Mouse (Mus musculus) layer of hippocampus, postnatal 14 days (tissue): ENCODE results near the gene Cadm4. TPM values are rescaled to one million over a fixed set of nuclear protein-coding genes. Genes with fewer than 3 reads are reported as not detected.

Experiments
- total RNA-seq, 2 experiments: library from RNA; stranded (reverse); gene quantifications; 2 replicates each; pipeline ENCODE4 v1.2.3; 2021

Cadm4 gene
- total RNA-seq, 2 experiments from 2014 or later = 220 to 227 TPM

Other genes with a start within 250 kb of the Cadm4 start
- 1 to 10 TPM; 6.3 to 7.4 TPM for gene Zfp109, start 244.5 kb upstream of the Cadm4 start, total RNA-seq
- gene Zfp108, start 227.2 kb upstream of the Cadm4 start, total RNA-seq = 1 to 10 TPM; 6.5 to 6.9 TPM
- gene Zfp93, start 211.6 kb upstream of the Cadm4 start, total RNA-seq = 10 to 100 TPM in 1 of 2 experiments, 1 to 10 TPM in 1; 9.7 to 12.5 TPM
- 10 to 100 TPM; 20.5 to 21.1 TPM for gene Zfp61, start 180.8 kb upstream of the Cadm4 start, total RNA-seq
- gene Zfp94, start 165.4 kb upstream of the Cadm4 start, total RNA-seq = 10 to 100 TPM; 13.3 to 13.9 TPM
- gene Tescl, start 148.1 kb upstream of the Cadm4 start, total RNA-seq = not detected
- gene Lypd5, start 132.8 kb upstream of the Cadm4 start, total RNA-seq = not detected
- gene Kcnn4, start 111.8 kb upstream of the Cadm4 start, total RNA-seq = under 1 TPM; 0.41 to 0.81 TPM
- 10 to 100 TPM; 29.1 to 33.8 TPM for gene Smg9, start 82.4 kb upstream of the Cadm4 start, total RNA-seq
- gene Irgc1, start 29.7 kb upstream of the Cadm4 start, total RNA-seq = not detected
- 1 to 10 TPM in 1 of 2 experiments, under 1 TPM in 1; 0.76 to 1.0 TPM for gene Plaur, start 19.5 kb upstream of the Cadm4 start, total RNA-seq
- 10 to 100 TPM; 38.1 to 43.3 TPM for gene Zfp428, start 25.0 kb downstream of the Cadm4 start, total RNA-seq
- not detected for gene AC161166.1, start 30.4 kb downstream of the Cadm4 start, total RNA-seq
- 10 to 100 TPM; 87.5 to 89.7 TPM for gene Irgq, start 48.7 kb downstream of the Cadm4 start, total RNA-seq
- gene Pinlyp, start 64.1 kb downstream of the Cadm4 start, total RNA-seq = not detected
- 10 to 100 TPM; 41.0 to 46.8 TPM for gene Xrcc1, start 64.3 kb downstream of the Cadm4 start, total RNA-seq
- 1 to 10 TPM; 8.2 to 8.6 TPM for gene Ethe1, start 105.5 kb downstream of the Cadm4 start, total RNA-seq
- 1 to 10 TPM; 5.8 to 6.3 TPM for gene Zfp575, start 105.6 kb downstream of the Cadm4 start, total RNA-seq
- under 1 TPM; 0.28 to 0.60 TPM for gene Phldb3, start 128.7 kb downstream of the Cadm4 start, total RNA-seq
- gene Lypd3, start 154.5 kb downstream of the Cadm4 start, total RNA-seq = 1 to 10 TPM; 1.2 to 1.3 TPM
- not detected for gene Tex101, start 194.7 kb downstream of the Cadm4 start, total RNA-seq
- gene BC049730, start 227.2 kb downstream of the Cadm4 start, total RNA-seq = not detected
- not detected for gene Gm4763, start 244.9 kb downstream of the Cadm4 start, total RNA-seq